ENCODE assay signal across 16 mouse cellular contexts in the genomic region with DNA sequence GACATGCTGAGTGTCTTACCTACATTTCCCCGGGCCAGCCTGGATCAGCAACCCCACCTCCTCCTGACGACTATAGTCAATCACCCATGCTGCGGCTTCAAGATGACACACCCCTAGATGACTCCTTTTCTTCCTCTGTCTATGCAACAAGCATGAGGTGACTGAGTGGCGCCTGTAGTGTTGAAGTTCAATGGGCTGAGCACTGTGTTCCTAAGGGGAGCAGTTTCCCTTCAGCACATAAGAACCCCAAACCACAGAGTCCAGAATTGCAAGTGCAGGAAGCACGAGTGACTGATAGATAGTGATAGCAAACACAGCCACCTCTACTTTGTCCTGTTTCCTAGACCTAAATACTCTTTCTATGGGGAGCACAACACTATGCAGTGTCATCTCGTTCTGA.
"Had no signal": no experiment of that assay in that cellular context is flagged by ENCODE, and none has a peak within 500 bp of the region (broad histone marks: within the 10 kb centered on the region; RNA-seq: fewer than 3 reads in every experiment).

No protein-coding gene starts in this region.

- H3K9ac ChIP-seq: neural tube, embryonic 12.5 days; neural tube, embryonic 13.5 days; neural tube, embryonic 15.5 days; stomach, embryonic 15.5 days had no signal

- H3K27me3 ChIP-seq: neural tube, embryonic 12.5 days; neural tube, embryonic 13.5 days; neural tube, embryonic 15.5 days; stomach, embryonic 15.5 days had no signal

- DNase-seq: retina, postnatal 1 day; right cerebral cortex, adult 18-20 months; right cerebral cortex, postnatal 14 days; right cerebral cortex, postnatal 25 days; right cerebral cortex, postnatal 4 days; spleen, adult 18-20 months; thymus, adult 18-20 months; thymus, adult 2 months; thymus, postnatal 14 days; thymus, postnatal 25 days; thymus, postnatal 36 days; thymus, postnatal 4 days had no signal

- H3K27ac ChIP-seq: neural tube, embryonic 12.5 days; neural tube, embryonic 13.5 days; neural tube, embryonic 15.5 days; stomach, embryonic 15.5 days had no signal

- H3K4me2 ChIP-seq: neural tube, embryonic 12.5 days; neural tube, embryonic 13.5 days; neural tube, embryonic 15.5 days; stomach, embryonic 15.5 days had no signal

- H3K9me3 ChIP-seq: neural tube, embryonic 12.5 days; neural tube, embryonic 13.5 days; neural tube, embryonic 15.5 days; stomach, embryonic 15.5 days had no signal

- H3K4me3 ChIP-seq: neural tube, embryonic 12.5 days; neural tube, embryonic 13.5 days; neural tube, embryonic 15.5 days; stomach, embryonic 15.5 days had no signal

- H3K36me3 ChIP-seq: neural tube, embryonic 12.5 days; neural tube, embryonic 13.5 days; neural tube, embryonic 15.5 days; stomach, embryonic 15.5 days had no signal

- H3K4me1 ChIP-seq: neural tube, embryonic 12.5 days; neural tube, embryonic 13.5 days; neural tube, embryonic 15.5 days; stomach, embryonic 15.5 days had no signal
